Mouse (Mus musculus) stomach, postnatal 0 days (tissue): Measurements from ENCODE around the gene Rad51b. TPM values are rescaled to one million over a fixed set of nuclear protein-coding genes. Genes with fewer than 3 reads are reported as not detected.

ENCODE experiments used
- ATAC-seq: fragments of 200-750 bp; cut with Nextera tagmentation; 2 replicates; pipeline ENCODE4 v1.8.0; 2017; ENCODE audit not compliant: low FRiP score, low TSS enrichment
- DNase-seq: peaks from one replicate; pipeline ENCODE4 v3.0.0-alpha.2; 2016; ENCODE audit warnings: low spot score
- H3K27ac ChIP-seq: fragments of 300-500 bp; sonication (generic); replicated peaks from 2 replicates; pipeline ENCODE4 v1.5.1; 2014; ENCODE audit warnings: mild to moderate bottlenecking, control low read depth
- H3K27me3 ChIP-seq: fragments of 300-500 bp; sonication (generic); 2 replicates; pipeline ENCODE4 v1.6.1; 2014; ENCODE audit warnings: low read length; ENCODE audit not compliant: control insufficient read depth, insufficient read depth
- H3K36me3 ChIP-seq: fragments of 300-500 bp; sonication (generic); 2 replicates; pipeline ENCODE4 v1.6.1; 2014; ENCODE audit warnings: low read length, mixed read lengths; ENCODE audit not compliant: control insufficient read depth, insufficient read depth
- H3K4me1 ChIP-seq: fragments of 300-500 bp; sonication (generic); replicated peaks from 2 replicates; pipeline ENCODE4 v1.6.1; 2014; ENCODE audit warnings: antibody characterized with exemption; ENCODE audit not compliant: control insufficient read depth, insufficient read depth
- H3K4me2 ChIP-seq: fragments of 300-500 bp; sonication (generic); replicated peaks from 2 replicates; pipeline ENCODE4 v1.6.1; 2014; ENCODE audit warnings: low read depth, mild to moderate bottlenecking, control low read depth, moderate library complexity
- H3K4me3 ChIP-seq: fragments of 300-500 bp; sonication (generic); 2 replicates; pipeline ENCODE4 v1.5.1; 2014; ENCODE audit warnings: low read depth, low read length, control low read depth
- H3K9ac ChIP-seq: fragments of 300-500 bp; sonication (generic); 2 replicates; pipeline ENCODE4 v1.6.1; 2014; ENCODE audit warnings: mild to moderate bottlenecking, low read length, control low read depth, mixed read lengths
- H3K9me3 ChIP-seq: fragments of 300-500 bp; sonication (generic); 2 replicates; pipeline ENCODE4 v1.6.1; 2016; ENCODE audit warnings: low read length; ENCODE audit not compliant: control insufficient read depth
- CTCF ChIP-seq: IDR thresholded peaks from 2 replicates; pipeline ENCODE4 v1.5.1; 2016; ENCODE audit warnings: antibody characterized with exemption, low read depth, mild to moderate bottlenecking, moderate library complexity
- EP300 ChIP-seq: optimal IDR thresholded peaks from 2 replicates; pipeline ENCODE3; 2016; ENCODE audit warnings: antibody characterized with exemption
- WGBS: fragments of 180-500 bp; shearing (Covaris S2); extraction: QIAGEN DNeasy Blood & Tissue Kit; methylation state at CpG from one replicate; pipeline ENCODE4 v1.1.7; 2014; 5-methylcytosine and 5-hydroxymethylcytosine counted together
- polyA plus RNA-seq: library from polyadenylated mRNA; unstranded; fragments of >200 nt; fragmentation: Nextera tagmentation; extraction: Ambion mirVana; gene quantifications from 2 replicates; pipeline ENCODE4 v1.2.1, GENCODE M21; 2015

Gene Rad51b
- polyA plus RNA-seq, 1 experiment from 2014 or later, result 2.0 TPM

- Histone ChIP-seq H3K4me3 (no peak overlapping the region), H3K9ac (no peak overlapping the region), H3K4me1 (no peaks in the 10 kb centered on the region), H3K27ac (no peak overlapping the region), H3K9me3 (no peaks in the 10 kb centered on the region), H3K36me3 (no peaks in the 10 kb centered on the region), H3K27me3 (no peaks in the 10 kb centered on the region), H3K4me2 (no peak overlapping the region)
- no peak for TF ChIP-seq CTCF
- no peak for TF ChIP-seq EP300
- ATAC-seq (no peak), DNase-seq (no peak)
- WGBS, result 31% methylated on average over 1 of the region's 1 CpGs
Observed at GRCm38 (mm10) chr12:79830686-79831085, 533.6 kb downstream of the Rad51b start.

GRCm38 (mm10) chr12:79832611-79833010 is 535.5 kb downstream of the Rad51b start:
- no peaks in the 10 kb centered on the region for H3K9me3 ChIP-seq
- no peaks in the 10 kb centered on the region for H3K4me1 ChIP-seq
- TF ChIP-seq CTCF, result no peak
- no peak for TF ChIP-seq EP300
- H3K9ac ChIP-seq, result no peak overlapping the region
- H3K4me2 ChIP-seq, result no peak overlapping the region
- WGBS, result 89% methylated on average over 6 of the region's 6 CpGs
- ATAC-seq (no peak), DNase-seq (no peak)
- no peaks in the 10 kb centered on the region for H3K27me3 ChIP-seq
- H3K27ac ChIP-seq, result no peak overlapping the region
- H3K36me3 ChIP-seq, result no peaks in the 10 kb centered on the region
- H3K4me3 ChIP-seq, result no peak overlapping the region

GRCm38 (mm10) chr12:79835521-79835920 is 538.4 kb downstream of the Rad51b start:
- ATAC-seq (no peak), DNase-seq (no peak)
- H3K27ac ChIP-seq, result no peak overlapping the region
- H3K9me3 ChIP-seq, result no peaks in the 10 kb centered on the region
- no peak overlapping the region for H3K4me2 ChIP-seq
- H3K4me3 ChIP-seq, result no peak overlapping the region
- 93% methylated on average over 8 of the region's 8 CpGs for WGBS
- TF ChIP-seq EP300 (no peak), CTCF (no peak)
- H3K27me3 ChIP-seq, result no peaks in the 10 kb centered on the region
- no peaks in the 10 kb centered on the region for H3K36me3 ChIP-seq
- H3K4me1 ChIP-seq, result no peaks in the 10 kb centered on the region
- H3K9ac ChIP-seq, result no peak overlapping the region

DNA sequence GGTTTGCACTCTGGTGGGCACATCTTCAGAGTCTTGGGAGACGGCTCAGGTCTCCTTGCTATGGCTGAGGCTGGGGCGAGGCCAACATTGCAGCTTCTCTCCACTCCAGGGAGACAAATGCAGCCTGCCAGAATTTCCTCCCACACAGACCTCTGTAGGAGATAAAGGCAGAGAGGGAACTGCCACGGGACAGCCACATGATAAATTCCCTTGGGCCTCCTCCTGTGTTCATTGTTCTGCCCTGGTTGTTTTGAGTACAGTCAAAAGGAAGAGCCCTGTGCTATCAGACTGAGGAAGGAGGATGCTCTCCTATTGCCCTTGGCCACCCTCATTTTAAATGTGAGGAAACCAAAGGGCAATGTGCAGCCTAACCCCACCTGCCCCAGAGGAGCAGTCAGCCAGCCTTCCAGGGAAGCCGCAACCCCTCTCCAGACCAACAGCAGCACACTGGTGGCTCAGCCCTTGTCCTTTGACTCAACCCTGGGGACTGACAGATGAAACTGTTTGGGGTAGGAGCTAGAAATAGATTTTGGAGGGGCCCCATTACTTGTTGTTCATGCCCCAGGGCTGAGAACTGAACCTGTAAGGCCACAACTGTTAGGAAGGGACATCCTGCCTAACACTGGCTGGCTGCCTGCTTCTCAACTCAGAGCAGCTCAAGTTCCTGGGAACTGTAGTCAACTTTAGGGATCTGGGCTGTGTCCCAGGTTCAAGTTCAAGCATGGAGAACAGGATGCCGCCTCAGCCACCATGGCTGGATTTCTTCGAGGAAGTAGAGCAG is 541.3 kb downstream of the Rad51b start:
- Histone ChIP-seq H3K27me3 (no peaks in the 10 kb centered on the region), H3K36me3 (no peaks in the 10 kb centered on the region), H3K9ac (no peak overlapping the region), H3K4me3 (no peak overlapping the region), H3K27ac (peak overlapping the region; percentile 45; the same call in 1 of the 2 replicates), H3K4me2 (no peak overlapping the region), H3K4me1 (peaks cover 6% of the 10 kb centered on the region; the same call in 1 of the 2 replicates), H3K9me3 (no peaks in the 10 kb centered on the region)
- 53% methylated on average over 6 of the region's 6 CpGs for WGBS
- ATAC-seq, result no peak
- TF ChIP-seq CTCF, result no peak
- no peak for TF ChIP-seq EP300
- DNase-seq, result no peak

- no peak for TF ChIP-seq EP300
- no peak for TF ChIP-seq CTCF
- DNase-seq (no peak), ATAC-seq (no peak)
- WGBS, result 65% methylated on average over 12 of the region's 12 CpGs
- Histone ChIP-seq H3K27me3 (no peaks in the 10 kb centered on the region), H3K4me2 (no peak overlapping the region), H3K4me3 (no peak overlapping the region), H3K4me1 (peaks cover 11% of the 10 kb centered on the region), H3K36me3 (no peaks in the 10 kb centered on the region), H3K27ac (0 out of 2 replicates have a peak overlapping the region, but pooled peaks have one; percentile 2), H3K9me3 (no peaks in the 10 kb centered on the region), H3K9ac (no peak overlapping the region)
Observed at GRCm38 (mm10) chr12:79839096-79839941, 542.2 kb downstream of the Rad51b start.
